Mouse (Mus musculus) spleen, postnatal 4 days (tissue): ENCODE data around the gene Tmem213.

Experiments
- DNase-seq, 2 experiments: peaks; one replicate each; pipeline ENCODE4 v3.0.0; 2022; ENCODE audit warnings: low spot score in 2 of 2

Tmem213 gene

GRCm38 (mm10) chr6:38152305-38152704 is 43.2 kb downstream of the Tmem213 start:
- DNase-seq, result no peak

DNA sequence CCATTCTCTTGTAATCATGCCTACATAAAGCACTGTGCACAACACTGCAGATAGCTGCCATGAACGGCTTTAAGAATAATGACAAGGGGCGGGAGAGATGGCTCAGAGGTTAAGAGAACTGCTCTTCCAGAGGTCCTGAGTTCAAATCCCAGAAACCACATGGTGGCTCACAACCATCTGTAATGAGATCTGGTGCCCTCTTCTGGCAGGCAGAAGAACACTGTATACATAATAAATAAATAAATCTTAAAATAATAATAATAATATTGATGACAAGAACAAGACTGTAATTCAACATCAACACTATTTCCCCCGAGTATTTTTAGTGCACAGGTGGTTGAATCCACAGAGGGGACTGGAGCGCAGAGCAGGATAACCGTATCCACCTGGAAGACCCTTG is 47.1 kb downstream of the Tmem213 start:
- DNase-seq, result no peak

GRCm38 (mm10) chr6:38157925-38158324 is 48.9 kb downstream of the Tmem213 start:
- DNase-seq, result no peak

GRCm38 (mm10) chr6:38159576-38159975 is 50.5 kb downstream of the Tmem213 start:
- no peak for DNase-seq

DNA sequence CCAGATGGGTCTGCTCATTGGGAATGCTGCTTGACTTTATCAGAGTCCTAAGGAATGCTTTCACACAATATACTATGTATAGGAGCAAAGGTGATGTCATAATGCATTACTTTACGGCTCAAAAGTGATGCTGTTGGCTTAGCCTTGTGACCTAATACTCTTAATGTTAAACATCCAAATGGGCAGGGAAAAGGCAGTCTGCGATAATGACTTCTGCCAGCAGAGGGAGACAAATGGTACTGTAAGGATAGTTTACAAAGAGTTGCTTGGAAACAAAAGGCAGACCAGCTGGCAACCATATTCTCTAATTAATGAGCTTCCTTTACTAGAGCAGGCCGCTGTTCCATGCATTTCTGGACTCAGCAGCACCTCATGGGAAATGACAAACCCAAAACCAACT is 51.0 kb downstream of the Tmem213 start:
- peak; percentile 67 to 87 for DNase-seq

GRCm38 (mm10) chr6:38160556-38160955 is 51.5 kb downstream of the Tmem213 start:
- no peak for DNase-seq

GRCm38 (mm10) chr6:38162825-38163504 is 53.9 kb downstream of the Tmem213 start:
- DNase-seq, result no peak

DNA sequence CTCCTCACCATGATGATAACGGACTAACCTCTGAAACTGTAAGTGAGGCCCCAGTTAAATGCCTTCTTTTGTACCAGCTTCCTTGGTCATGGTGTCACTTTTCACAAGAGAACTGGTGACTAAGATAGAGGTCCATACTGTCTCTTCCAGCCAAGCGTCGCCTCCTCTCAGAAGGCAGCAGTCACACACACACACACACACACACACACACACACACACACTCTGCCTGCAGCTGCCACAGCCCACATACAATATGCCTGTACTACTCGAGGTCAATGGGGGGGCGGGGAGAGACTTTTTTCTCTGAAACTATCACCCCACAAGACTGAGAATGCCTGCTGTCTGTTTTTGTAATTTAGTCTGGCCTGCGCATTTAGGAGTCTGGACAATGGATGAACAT is 55.6 kb downstream of the Tmem213 start:
- DNase-seq, result no peak

DNA sequence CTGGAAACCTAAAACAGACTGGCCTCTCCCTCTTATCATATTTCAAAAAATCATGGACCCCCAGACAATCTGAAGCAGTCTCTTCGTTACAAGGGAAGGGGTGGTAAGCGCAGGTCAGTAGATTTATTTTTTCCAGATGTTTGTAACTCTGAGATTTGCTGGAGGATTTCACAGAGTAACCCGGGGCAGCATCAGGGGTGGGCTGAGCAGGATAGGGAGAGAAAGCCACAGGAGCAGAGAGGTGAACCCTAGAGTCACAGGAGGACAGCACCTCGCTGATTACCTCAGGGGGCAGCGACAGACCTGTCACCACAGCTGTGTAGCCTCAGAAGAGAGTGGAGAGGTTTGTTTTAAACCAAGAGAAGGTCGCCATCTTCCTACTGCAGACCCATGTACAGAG is 56.3 kb downstream of the Tmem213 start:
- no peak for DNase-seq
